Mouse (Mus musculus): ENCODE measurements around the gene Zfp428. TPM values are rescaled to one million over a fixed set of nuclear protein-coding genes. Genes with fewer than 3 reads are reported as not detected.

Gene Zfp428
- 138 and 152 TPM in 2 replicates for total RNA-seq (2014; rRNA removed)
- polyA plus RNA-seq (2015; fragmentation: Nextera tagmentation; extraction: Ambion mirVana), result 219 and 222 TPM in 2 replicates

GRCm38 (mm10) chr7:24506838-24507725, at the start of gene Zfp428:
Gene Zfp428, plus strand, starts transcription at chr7:24507006.
- H3K9ac ChIP-seq (replicated peaks; ENCODE audit: low read length), result peak within 1 kb of the TSS; percentile 78
- H3K27me3 ChIP-seq (ENCODE audit: insufficient read depth, low read length), result no peaks in the 10 kb centered on the region
- no peaks in the 10 kb centered on the region for H3K9me3 ChIP-seq (ENCODE audit: low read length)
- peak; percentile 96 for DNase-seq (ENCODE audit: low spot score)
- H3K4me3 ChIP-seq (ENCODE audit: low read length), result peak within 1 kb of the TSS; percentile 60
- under 1% methylated on average over 81 of the region's 84 CpGs for WGBS
- TF ChIP-seq CTCF (IDR thresholded peaks at IDR 0.05; ENCODE audit: low read depth), result no peak
- peak within 1 kb of the TSS; percentile 100 for H3K27ac ChIP-seq
- peaks cover 14% of the 10 kb centered on the region for H3K4me1 ChIP-seq (ENCODE audit: insufficient read depth, low read length)
- 0 out of 2 replicates have a peak, but pooled peaks cover 6% of the 10 kb centered on the region for H3K36me3 ChIP-seq (ENCODE audit: insufficient read depth, low read length)
- peak within 1 kb of the TSS; percentile 80 for H3K4me2 ChIP-seq (ENCODE audit: low read depth, low read length)
- peak; percentile 94 for ATAC-seq

- TF ChIP-seq CTCF (IDR thresholded peaks at IDR 0.05; ENCODE audit: low read depth), result no peak
- Histone ChIP-seq H3K36me3 (ENCODE audit: insufficient read depth, low read length) (no peaks in the 10 kb centered on the region), H3K27me3 (ENCODE audit: insufficient read depth, low read length) (no peaks in the 10 kb centered on the region), H3K4me2 (ENCODE audit: low read depth, low read length) (no peak overlapping the region), H3K9me3 (ENCODE audit: low read length) (no peaks in the 10 kb centered on the region), H3K27ac (no peak overlapping the region), H3K9ac (replicated peaks; ENCODE audit: low read length) (no peak overlapping the region), H3K4me1 (ENCODE audit: insufficient read depth, low read length) (peaks cover 3% of the 10 kb centered on the region; the same call in 1 of the 2 replicates), H3K4me3 (ENCODE audit: low read length) (no peak overlapping the region)
- 61% methylated on average over 10 of the region's 10 CpGs for WGBS
- ATAC-seq (no peak), DNase-seq (ENCODE audit: low spot score) (no peak)
Observed at GRCm38 (mm10) chr7:24457726-24458370, 49.0 kb upstream of the Zfp428 start.

GRCm38 (mm10) chr7:24459440-24459839, 47.4 kb upstream of the Zfp428 start:
- Histone ChIP-seq H3K4me1 (ENCODE audit: insufficient read depth, low read length) (peaks cover 3% of the 10 kb centered on the region; the same call in 1 of the 2 replicates), H3K4me3 (ENCODE audit: low read length) (no peak overlapping the region), H3K4me2 (ENCODE audit: low read depth, low read length) (no peak overlapping the region), H3K27me3 (ENCODE audit: insufficient read depth, low read length) (no peaks in the 10 kb centered on the region), H3K9ac (replicated peaks; ENCODE audit: low read length) (no peak overlapping the region), H3K9me3 (ENCODE audit: low read length) (no peaks in the 10 kb centered on the region), H3K27ac (no peak overlapping the region), H3K36me3 (ENCODE audit: insufficient read depth, low read length) (no peaks in the 10 kb centered on the region)
- 83% methylated on average over 5 of the region's 5 CpGs for WGBS
- no peak for ATAC-seq
- no peak for DNase-seq (ENCODE audit: low spot score)
- TF ChIP-seq CTCF (IDR thresholded peaks at IDR 0.05; ENCODE audit: low read depth), result no peak

GRCm38 (mm10) chr7:24459843-24460242, 47.0 kb upstream of the Zfp428 start:
- H3K4me3 ChIP-seq (ENCODE audit: low read length), result no peak overlapping the region
- 43% methylated on average over 3 of the region's 3 CpGs for WGBS
- no peaks in the 10 kb centered on the region for H3K36me3 ChIP-seq (ENCODE audit: insufficient read depth, low read length)
- H3K9me3 ChIP-seq (ENCODE audit: low read length), result no peaks in the 10 kb centered on the region
- H3K27me3 ChIP-seq (ENCODE audit: insufficient read depth, low read length), result no peaks in the 10 kb centered on the region
- TF ChIP-seq CTCF (IDR thresholded peaks at IDR 0.05; ENCODE audit: low read depth), result no peak
- no peak overlapping the region for H3K9ac ChIP-seq (replicated peaks; ENCODE audit: low read length)
- DNase-seq (ENCODE audit: low spot score) (no peak), ATAC-seq (no peak)
- peaks cover 3% of the 10 kb centered on the region; the same call in 1 of the 2 replicates for H3K4me1 ChIP-seq (ENCODE audit: insufficient read depth, low read length)
- H3K4me2 ChIP-seq (ENCODE audit: low read depth, low read length), result no peak overlapping the region
- no peak overlapping the region for H3K27ac ChIP-seq

- DNase-seq (ENCODE audit: low spot score) (no peak), ATAC-seq (no peak)
- Histone ChIP-seq H3K9me3 (ENCODE audit: low read length) (no peaks in the 10 kb centered on the region), H3K4me1 (ENCODE audit: insufficient read depth, low read length) (peaks cover 3% of the 10 kb centered on the region; the same call in 1 of the 2 replicates), H3K36me3 (ENCODE audit: insufficient read depth, low read length) (no peaks in the 10 kb centered on the region), H3K9ac (replicated peaks; ENCODE audit: low read length) (no peak overlapping the region), H3K4me3 (ENCODE audit: low read length) (no peak overlapping the region), H3K4me2 (ENCODE audit: low read depth, low read length) (no peak overlapping the region), H3K27me3 (ENCODE audit: insufficient read depth, low read length) (no peaks in the 10 kb centered on the region), H3K27ac (no peak overlapping the region)
- WGBS, result 60% methylated on average over 14 of the region's 14 CpGs
- no peak for TF ChIP-seq CTCF (IDR thresholded peaks at IDR 0.05; ENCODE audit: low read depth)
Observed at GRCm38 (mm10) chr7:24461376-24462051, 45.3 kb upstream of the Zfp428 start.

Data from hindbrain, postnatal 0 days (tissue).